Mouse (Mus musculus) G1E (cell line): Measurements from ENCODE around the gene Pfkp. TPM values are rescaled to one million over a fixed set of nuclear protein-coding genes. Genes with fewer than 3 reads are reported as not detected.
A peak's percentile ranks its signal among the peaks of the same experiment; 100 is the strongest.

Source experiments
- ATAC-seq: 2 replicates; pipeline ENCODE4 v1.8.0; 2016; ENCODE audit warnings: mild to moderate bottlenecking; ENCODE audit not compliant: insufficient number of reproducible peaks, poor library complexity, low FRiP score, severe bottlenecking; ENCODE audit errors: extremely low read depth
- DNase-seq: peaks from one replicate; pipeline ENCODE4 v3.0.0; 2012; ENCODE audit warnings: low spot score
- H3K27me3 ChIP-seq: 2 replicates; pipeline ENCODE4 v1.6.1; 2012; ENCODE audit warnings: mild to moderate bottlenecking, low read length, inconsistent platforms; ENCODE audit not compliant: insufficient read depth
- H3K36me3 ChIP-seq: replicated peaks from 2 replicates; pipeline ENCODE3; 2012; ENCODE audit warnings: mild to moderate bottlenecking, inconsistent platforms
- H3K4me1 ChIP-seq: 2 replicates; pipeline ENCODE4 v1.6.1; 2012; ENCODE audit warnings: low read depth, low read length, inconsistent platforms, mixed read lengths; ENCODE audit not compliant: insufficient read depth
- H3K4me3 ChIP-seq: 2 replicates; pipeline ENCODE4 v1.5.1; 2012; ENCODE audit warnings: low read depth, mild to moderate bottlenecking, inconsistent platforms, low read length, moderate library complexity, mixed read lengths
- H3K9me3 ChIP-seq: replicated peaks from 2 replicates; pipeline ENCODE4 v1.6.1; 2012; ENCODE audit warnings: inconsistent platforms
- CTCF ChIP-seq: IDR thresholded peaks from 2 replicates; pipeline ENCODE4 v1.5.1; 2012; ENCODE audit warnings: low read depth, low read length, inconsistent platforms, mixed read lengths
- GATA1 ChIP-seq: IDR thresholded peaks from 2 replicates; pipeline ENCODE4 v1.6.1; 2012; ENCODE audit warnings: borderline replicate concordance, low read length, inconsistent platforms, mixed read lengths
- GATA2 ChIP-seq: IDR thresholded peaks from 2 replicates; pipeline ENCODE4 v1.6.1; 2012; ENCODE audit warnings: low read depth, low read length, inconsistent platforms, borderline replicate concordance
- POLR2AphosphoS5 ChIP-seq: IDR thresholded peaks from 2 replicates; pipeline ENCODE4 v1.6.1; 2012; ENCODE audit warnings: low read depth, low read length, inconsistent platforms; ENCODE audit not compliant: insufficient replicate concordance
- TAL1 ChIP-seq: conservative IDR thresholded peaks from 2 replicates; pipeline ENCODE4 v1.6.1; 2012; ENCODE audit warnings: low read depth, low read length, inconsistent platforms, mixed read lengths
- polyA plus RNA-seq: library from polyadenylated mRNA; stranded (reverse); fragments of >175 nt; gene quantifications from 2 replicates; pipeline ENCODE4 v1.2.3, GENCODE M21; 2012
- total RNA-seq, 2 experiments: library from RNA; stranded (forward) in 1 of 2; stranded (reverse) in 1 of 2; fragments of 200-1000 nt in 1 of 2; fragments of >200 nt in 1 of 2; fragmentation: Nextera tagmentation in 1 of 2; gene quantifications; 2 replicates each; pipeline ENCODE4 v1.2.3; 2014 to 2017

Pfkp gene
- total and polyA plus RNA-seq, 3 experiments: 96.4 to 287 (median 138) TPM

GRCm38 (mm10) chr13:6583499-6584125 is 65.0 kb downstream of the Pfkp start:
- DNase-seq: no peak
- Histone ChIP-seq H3K4me1 (no peaks in the 10 kb centered on the region; the same call in 1 of the 2 replicates), H3K36me3 (peaks cover 98% of the 10 kb centered on the region), H3K27me3 (no peaks in the 10 kb centered on the region), H3K4me3 (no peak overlapping the region), H3K9me3 (no peaks in the 10 kb centered on the region)
- no peak for ATAC-seq
- TF ChIP-seq TAL1: no peak
- no peak for TF ChIP-seq GATA1
- no peak for TF ChIP-seq CTCF
- TF ChIP-seq GATA2: no peak
- TF ChIP-seq POLR2AphosphoS5: no peak

- Histone ChIP-seq H3K9me3 (no peaks in the 10 kb centered on the region), H3K27me3 (no peaks in the 10 kb centered on the region), H3K4me3 (no peak overlapping the region), H3K4me1 (no peaks in the 10 kb centered on the region; the same call in 1 of the 2 replicates), H3K36me3 (peaks cover 98% of the 10 kb centered on the region)
- DNase-seq: no peak
- TF ChIP-seq TAL1 (no peak), CTCF (peak; percentile 40)
- no peak; the same call in 1 of the 2 replicates for ATAC-seq
These were observed 72.6 kb downstream of the Pfkp start for GRCm38 (mm10) chr13:6575920-6576509.

GRCm38 (mm10) chr13:6565571-6565970 is 83.0 kb downstream of the Pfkp start:
- Histone ChIP-seq H3K4me3 (no peak overlapping the region), H3K4me1 (peaks cover 6% of the 10 kb centered on the region), H3K36me3 (peaks cover 99% of the 10 kb centered on the region), H3K9me3 (no peaks in the 10 kb centered on the region), H3K27me3 (no peaks in the 10 kb centered on the region)
- TF ChIP-seq GATA2 (no peak), TAL1 (no peak), CTCF (no peak), GATA1 (no peak), POLR2AphosphoS5 (no peak)
- DNase-seq (no peak), ATAC-seq (no peak)

GRCm38 (mm10) chr13:6562409-6562808 is 86.2 kb downstream of the Pfkp start:
- no peak overlapping the region for H3K4me3 ChIP-seq

GRCm38 (mm10) chr13:6557771-6558170 is 90.8 kb downstream of the Pfkp start:
- DNase-seq (no peak), ATAC-seq (no peak)
- H3K4me3 ChIP-seq: no peak overlapping the region
- H3K4me1 ChIP-seq: peaks cover 15% of the 10 kb centered on the region
- no peaks in the 10 kb centered on the region for H3K27me3 ChIP-seq
- TF ChIP-seq TAL1: no peak
- TF ChIP-seq POLR2AphosphoS5: no peak
- no peak for TF ChIP-seq GATA2
- TF ChIP-seq CTCF: no peak
- no peak for TF ChIP-seq GATA1
- H3K9me3 ChIP-seq: no peaks in the 10 kb centered on the region
- H3K36me3 ChIP-seq: peaks cover 92% of the 10 kb centered on the region

More at GRCm38 (mm10) chr13:6562409-6562808, 86.2 kb downstream of the Pfkp start:
- peaks cover 7% of the 10 kb centered on the region; the same call in 1 of the 2 replicates for H3K4me1 ChIP-seq
- H3K9me3 ChIP-seq: no peaks in the 10 kb centered on the region
- ATAC-seq: no peak
- no peak for DNase-seq
- TF ChIP-seq GATA2: no peak
- peaks cover 97% of the 10 kb centered on the region for H3K36me3 ChIP-seq
- no peaks in the 10 kb centered on the region for H3K27me3 ChIP-seq

- no peak for DNase-seq
- H3K4me3 ChIP-seq: no peak overlapping the region
- H3K9me3 ChIP-seq: no peaks in the 10 kb centered on the region
- TF ChIP-seq GATA2 (no peak), GATA1 (no peak), POLR2AphosphoS5 (no peak), CTCF (no peak), TAL1 (no peak)
- H3K27me3 ChIP-seq: no peaks in the 10 kb centered on the region
- H3K36me3 ChIP-seq: peaks cover 91% of the 10 kb centered on the region
- H3K4me1 ChIP-seq: peaks cover 31% of the 10 kb centered on the region
- ATAC-seq: no peak
These were observed 92.9 kb downstream of the Pfkp start for GRCm38 (mm10) chr13:6555656-6556055.

GRCm38 (mm10) chr13:6553708-6554107 is 94.9 kb downstream of the Pfkp start:
- DNase-seq (no peak), ATAC-seq (no peak)
- TF ChIP-seq GATA2 (no peak), CTCF (no peak), POLR2AphosphoS5 (no peak), GATA1 (no peak), TAL1 (no peak)
- Histone ChIP-seq H3K4me3 (no peak overlapping the region), H3K9me3 (no peaks in the 10 kb centered on the region), H3K36me3 (peaks cover 79% of the 10 kb centered on the region), H3K27me3 (no peaks in the 10 kb centered on the region), H3K4me1 (peaks cover 45% of the 10 kb centered on the region)
